Mouse (Mus musculus): ENCODE results near the gene 1810024B03Rik. TPM values are rescaled to one million over a fixed set of nuclear protein-coding genes. Genes with fewer than 3 reads are reported as not detected.
A peak's percentile ranks its signal among the peaks of the same experiment; 100 is the strongest.

The 1810024B03Rik gene
- polyA plus RNA-seq, 1 experiment from 2014 or later, result 2.0 TPM

- Histone ChIP-seq H3K27ac (peak overlapping the region; percentile 85), H3K36me3 (peaks cover 25% of the 10 kb centered on the region), H3K4me1 (peaks cover 24% of the 10 kb centered on the region), H3K9me3 (no peaks in the 10 kb centered on the region), H3K27me3 (ENCODE audit: insufficient read depth, poor library complexity, severe bottlenecking) (peaks cover 22% of the 10 kb centered on the region), H3K4me3 (peak overlapping the region; percentile 68)
- WGBS, result 13% methylated on average over 6 of the region's 6 CpGs
- no peak for DNase-seq (ENCODE audit: low spot score)
Observed at GRCm38 (mm10) chr2:127142577-127143157, 65.4 kb downstream of the 1810024B03Rik start.

- Histone ChIP-seq H3K4me1 (peaks cover 28% of the 10 kb centered on the region), H3K9me3 (no peaks in the 10 kb centered on the region), H3K27ac (peak overlapping the region; percentile 22; the same call in 1 of the 2 replicates), H3K27me3 (ENCODE audit: insufficient read depth, poor library complexity, severe bottlenecking) (peaks cover 22% of the 10 kb centered on the region), H3K4me3 (peak overlapping the region; percentile 68; the same call in 1 of the 2 replicates), H3K36me3 (peaks cover 25% of the 10 kb centered on the region)
- WGBS, result 81% methylated on average over 10 of the region's 10 CpGs
- no peak for DNase-seq (ENCODE audit: low spot score)
Observed at GRCm38 (mm10) chr2:127142031-127142430, 66.0 kb downstream of the 1810024B03Rik start.

GRCm38 (mm10) chr2:127140011-127140410, 68.1 kb downstream of the 1810024B03Rik start:
- Histone ChIP-seq H3K4me1 (peaks cover 36% of the 10 kb centered on the region), H3K27me3 (ENCODE audit: insufficient read depth, poor library complexity, severe bottlenecking) (peaks cover 22% of the 10 kb centered on the region), H3K27ac (no peak overlapping the region), H3K36me3 (peaks cover 25% of the 10 kb centered on the region), H3K4me3 (no peak overlapping the region), H3K9me3 (no peaks in the 10 kb centered on the region)
- DNase-seq (ENCODE audit: low spot score), result no peak
- 87% methylated on average over 7 of the region's 7 CpGs for WGBS

- peaks cover 36% of the 10 kb centered on the region for H3K4me1 ChIP-seq
- no peaks in the 10 kb centered on the region for H3K9me3 ChIP-seq
- peaks cover 25% of the 10 kb centered on the region for H3K36me3 ChIP-seq
- no peak overlapping the region for H3K27ac ChIP-seq
- 93% methylated on average over 1 of the region's 1 CpGs for whole genome bisulfite sequencing
- peaks cover 22% of the 10 kb centered on the region for H3K27me3 ChIP-seq (ENCODE audit: insufficient read depth, poor library complexity, severe bottlenecking)
- DNase-seq (ENCODE audit: low spot score), result no peak
- no peak overlapping the region for H3K4me3 ChIP-seq
Observed at GRCm38 (mm10) chr2:127139605-127140004, 68.5 kb downstream of the 1810024B03Rik start.

- DNase-seq (ENCODE audit: low spot score), result no peak
- Histone ChIP-seq H3K4me3 (no peak overlapping the region), H3K27me3 (ENCODE audit: insufficient read depth, poor library complexity, severe bottlenecking) (peaks cover 22% of the 10 kb centered on the region), H3K4me1 (peaks cover 40% of the 10 kb centered on the region), H3K36me3 (peaks cover 25% of the 10 kb centered on the region), H3K9me3 (no peaks in the 10 kb centered on the region), H3K27ac (no peak overlapping the region)
- WGBS, result 94% methylated on average over 8 of the region's 8 CpGs
Observed at GRCm38 (mm10) chr2:127139094-127139493, 69.0 kb downstream of the 1810024B03Rik start.

- H3K27ac ChIP-seq, result no peak overlapping the region
- H3K4me3 ChIP-seq, result no peak overlapping the region
- peaks cover 22% of the 10 kb centered on the region for H3K27me3 ChIP-seq (ENCODE audit: insufficient read depth, poor library complexity, severe bottlenecking)
- 86% methylated on average over 4 of the region's 4 CpGs for WGBS
- no peak for DNase-seq (ENCODE audit: low spot score)
- H3K9me3 ChIP-seq, result no peaks in the 10 kb centered on the region
- H3K4me1 ChIP-seq, result peaks cover 37% of the 10 kb centered on the region
- peaks cover 25% of the 10 kb centered on the region for H3K36me3 ChIP-seq
Observed at GRCm38 (mm10) chr2:127138449-127138848, 69.6 kb downstream of the 1810024B03Rik start.

GRCm38 (mm10) chr2:127137838-127138420, 70.2 kb downstream of the 1810024B03Rik start:
- Histone ChIP-seq H3K36me3 (peaks cover 25% of the 10 kb centered on the region), H3K9me3 (no peaks in the 10 kb centered on the region), H3K27me3 (ENCODE audit: insufficient read depth, poor library complexity, severe bottlenecking) (peaks cover 22% of the 10 kb centered on the region), H3K4me1 (peaks cover 35% of the 10 kb centered on the region), H3K27ac (no peak overlapping the region), H3K4me3 (no peak overlapping the region)
- 81% methylated on average over 10 of the region's 10 CpGs for WGBS
- DNase-seq (ENCODE audit: low spot score), result no peak

GRCm38 (mm10) chr2:127136979-127137378, 71.1 kb downstream of the 1810024B03Rik start:
- Histone ChIP-seq H3K27me3 (ENCODE audit: insufficient read depth, poor library complexity, severe bottlenecking) (peaks cover 16% of the 10 kb centered on the region), H3K4me1 (peaks cover 36% of the 10 kb centered on the region), H3K36me3 (peaks cover 25% of the 10 kb centered on the region), H3K9me3 (no peaks in the 10 kb centered on the region), H3K27ac (peak overlapping the region; percentile 47; the same call in 1 of the 2 replicates), H3K4me3 (0 out of 2 replicates have a peak overlapping the region, but pooled peaks have one; percentile 18)
- 14% methylated on average over 5 of the region's 5 CpGs for WGBS
- DNase-seq (ENCODE audit: low spot score), result peak; percentile 84

Other genes with a start within 250 kb of the 1810024B03Rik start
- 11.3 and 12.5 TPM in 2 replicates for gene Ap4e1, start 199.6 kb downstream of the 1810024B03Rik start, polyA plus RNA-seq (2016; fragmentation: Nextera tagmentation; extraction: Ambion mirVana)
- 36.0 and 40.9 TPM in 2 replicates for gene Blvra, start 137.6 kb downstream of the 1810024B03Rik start, polyA plus RNA-seq (2016; fragmentation: Nextera tagmentation; extraction: Ambion mirVana)
- gene Ncaph, start 74.3 kb downstream of the 1810024B03Rik start, polyA plus RNA-seq (2016; fragmentation: Nextera tagmentation; extraction: Ambion mirVana), result 70.9 and 76.9 TPM in 2 replicates
- 12.4 and 13.1 TPM in 2 replicates for gene Itpripl1, start 64.8 kb downstream of the 1810024B03Rik start, polyA plus RNA-seq (2016; fragmentation: Nextera tagmentation; extraction: Ambion mirVana)
- gene Snrnp200, start 106 bp upstream of the 1810024B03Rik start, polyA plus RNA-seq (2016; fragmentation: Nextera tagmentation; extraction: Ambion mirVana), result 61.8 and 64.4 TPM in 2 replicates
- 58.3 and 61.1 TPM in 2 replicates for gene Ciao1, start 39.5 kb upstream of the 1810024B03Rik start, polyA plus RNA-seq (2016; fragmentation: Nextera tagmentation; extraction: Ambion mirVana)
- gene Tmem127, start 39.6 kb upstream of the 1810024B03Rik start, polyA plus RNA-seq (2016; fragmentation: Nextera tagmentation; extraction: Ambion mirVana), result 22.1 and 23.1 TPM in 2 replicates
- gene Stard7, start 61.9 kb upstream of the 1810024B03Rik start, polyA plus RNA-seq (2016; fragmentation: Nextera tagmentation; extraction: Ambion mirVana), result 97.1 and 110 TPM in 2 replicates
- gene Dusp2, start 127.9 kb upstream of the 1810024B03Rik start, polyA plus RNA-seq (2016; fragmentation: Nextera tagmentation; extraction: Ambion mirVana), result 14.1 and 15.7 TPM in 2 replicates
- 0.08 TPM in 1 of 2 replicates, not detected in the other for gene Astl, start 130.4 kb upstream of the 1810024B03Rik start, polyA plus RNA-seq (2016; fragmentation: Nextera tagmentation; extraction: Ambion mirVana)
- 9.2 and 10.1 TPM in 2 replicates for gene Adra2b, start 154.9 kb upstream of the 1810024B03Rik start, polyA plus RNA-seq (2016; fragmentation: Nextera tagmentation; extraction: Ambion mirVana)
- 0.28 and 0.71 TPM in 2 replicates for gene Gpat2, start 216.9 kb upstream of the 1810024B03Rik start, polyA plus RNA-seq (2016; fragmentation: Nextera tagmentation; extraction: Ambion mirVana)
- 24.5 and 27.8 TPM in 2 replicates for gene Fahd2a, start 236.3 kb upstream of the 1810024B03Rik start, polyA plus RNA-seq (2016; fragmentation: Nextera tagmentation; extraction: Ambion mirVana)

Measured in heart, embryonic 10.5 days (tissue).